Mouse (Mus musculus) CH12.LX (cell line): Measurements from ENCODE around the gene Ptprd. TPM values are rescaled to one million over a fixed set of nuclear protein-coding genes. Genes with fewer than 3 reads are reported as not detected.

Source experiments
- DNase-seq: peaks from one replicate; pipeline ENCODE4 v3.0.0-alpha.2; 2013; ENCODE audit errors: extremely low read depth
- H3K27ac ChIP-seq: 2 replicates; pipeline ENCODE4 v1.5.1; 2012; ENCODE audit warnings: low read depth, mild to moderate bottlenecking, control low read depth, moderate library complexity; ENCODE audit not compliant: insufficient read depth
- H3K27me3 ChIP-seq: replicated peaks from 2 replicates; pipeline ENCODE3; 2012; ENCODE audit warnings: inconsistent platforms
- H3K36me3 ChIP-seq, 2 experiments: replicated peaks in 1 of 2; 2 replicates each; pipeline versions ENCODE3 to v1.6.1; 2012; ENCODE audit warnings: inconsistent platforms in 1 of 2, low read length in 1 of 2, mild to moderate bottlenecking in 1 of 2, mixed read lengths in 1 of 2, moderate library complexity in 1 of 2; ENCODE audit not compliant: control insufficient read depth in 1 of 2, insufficient read depth in 1 of 2
- H3K4me1 ChIP-seq, 2 experiments: 2 replicates each; pipeline ENCODE4 v1.6.1; 2012; ENCODE audit warnings: inconsistent platforms in 1 of 2, moderate library complexity in 1 of 2; ENCODE audit not compliant: insufficient read depth in 2 of 2, control insufficient read depth in 1 of 2
- H3K4me2 ChIP-seq: 2 replicates; pipeline ENCODE4 v1.6.1; 2012; ENCODE audit warnings: low read depth, mild to moderate bottlenecking, control low read depth; ENCODE audit not compliant: poor library complexity, insufficient read depth, severe bottlenecking
- H3K4me3 ChIP-seq, 3 experiments: fragments of 150-350 bp in 1 of 3; sonication (generic) in 1 of 3; replicated peaks in 1 of 3; 2 replicates each; pipeline versions ENCODE3 to v1.5.1; 2011 to 2012; ENCODE audit warnings: low read depth in 2 of 3, low read length in 2 of 3, mild to moderate bottlenecking in 2 of 3, moderate library complexity in 2 of 3, control low read depth in 1 of 3, improper control_type of control experiment in 1 of 3, inconsistent platforms in 1 of 3, mixed read lengths in 1 of 3; ENCODE audit not compliant: poor library complexity in 1 of 3
- H3K79me2 ChIP-seq: replicated peaks from 2 replicates; pipeline ENCODE4 v1.6.1; 2012; ENCODE audit warnings: mild to moderate bottlenecking, moderate library complexity; ENCODE audit not compliant: control insufficient read depth, poor library complexity, insufficient read depth, severe bottlenecking; ENCODE audit errors: extremely low read depth
- H3K9ac ChIP-seq: 2 replicates; pipeline ENCODE4 v1.6.1; 2012; ENCODE audit warnings: low read depth, mild to moderate bottlenecking, control low read depth, moderate library complexity; ENCODE audit not compliant: insufficient read depth
- H3K9me3 ChIP-seq: replicated peaks from 2 replicates; pipeline ENCODE3; 2012; ENCODE audit warnings: low read length, inconsistent platforms, mixed read lengths
- BHLHE40 ChIP-seq: IDR thresholded peaks from 2 replicates; pipeline ENCODE4 v1.6.1; 2011; ENCODE audit warnings: mild to moderate bottlenecking, low read depth, low read length, improper control_type of control experiment
- CHD1 ChIP-seq: IDR thresholded peaks from 2 replicates; pipeline ENCODE4 v1.6.1; 2012; ENCODE audit warnings: low read depth, low read length, improper control_type of control experiment, inconsistent platforms
- CHD2 ChIP-seq: IDR thresholded peaks from 2 replicates; pipeline ENCODE4 v1.6.1; 2011; ENCODE audit warnings: low read length, improper control_type of control experiment
- CTCF ChIP-seq, 2 experiments: IDR thresholded peaks in 1 of 2; conservative IDR thresholded peaks in 1 of 2; 2 replicates each; pipeline ENCODE4 v1.5.1; 2011 to 2012; ENCODE audit warnings: low read depth in 2 of 2, low read length in 2 of 2, improper control_type of control experiment in 1 of 2, inconsistent platforms in 1 of 2, mild to moderate bottlenecking in 1 of 2, moderate library complexity in 1 of 2
- E2F4 ChIP-seq: IDR thresholded peaks from 2 replicates; pipeline ENCODE4 v1.6.1; 2011; ENCODE audit warnings: low read depth, low read length, improper control_type of control experiment; ENCODE audit not compliant: insufficient replicate concordance
- EP300 ChIP-seq: IDR thresholded peaks from 2 replicates; pipeline ENCODE4 v1.6.1; 2011; ENCODE audit warnings: low read length, improper control_type of control experiment
- MAFK ChIP-seq: IDR thresholded peaks from 2 replicates; pipeline ENCODE4 v1.6.1; 2011; ENCODE audit warnings: low read length, improper control_type of control experiment; ENCODE audit not compliant: insufficient replicate concordance
- MAZ ChIP-seq: IDR thresholded peaks from 2 replicates; pipeline ENCODE4 v1.6.1; 2012; ENCODE audit warnings: low read depth, mild to moderate bottlenecking, inconsistent platforms, low read length, improper control_type of control experiment, moderate library complexity
- MEF2A ChIP-seq: IDR thresholded peaks from 2 replicates; pipeline ENCODE4 v1.6.1; 2014; ENCODE audit warnings: low read depth, mild to moderate bottlenecking, inconsistent platforms, low read length, improper control_type of control experiment, borderline replicate concordance
- MYC ChIP-seq: IDR thresholded peaks from 2 replicates; pipeline ENCODE4 v1.6.1; 2011; ENCODE audit warnings: low read depth, mild to moderate bottlenecking, improper control_type of control experiment, low read length
- NELFE ChIP-seq: IDR thresholded peaks from 2 replicates; pipeline ENCODE4 v1.6.1; 2011; ENCODE audit warnings: low read depth, low read length, improper control_type of control experiment
- NRF1 ChIP-seq: IDR thresholded peaks from 2 replicates; pipeline ENCODE4 v1.6.1; 2014; ENCODE audit warnings: low read depth, mild to moderate bottlenecking, inconsistent platforms, low read length, improper control_type of control experiment, moderate library complexity
- POLR2AphosphoS2 ChIP-seq: IDR thresholded peaks from 2 replicates; pipeline ENCODE4 v1.6.1; 2011; ENCODE audit warnings: low read depth, low read length, improper control_type of control experiment
- SIN3A ChIP-seq: IDR thresholded peaks from 2 replicates; pipeline ENCODE4 v1.6.1; 2012; ENCODE audit warnings: low read length, improper control_type of control experiment, inconsistent platforms
- UBTF ChIP-seq: IDR thresholded peaks from 2 replicates; pipeline ENCODE4 v1.6.1; 2012; ENCODE audit warnings: low read depth, mild to moderate bottlenecking, inconsistent platforms, low read length, improper control_type of control experiment, moderate library complexity
- USF1 ChIP-seq: IDR thresholded peaks from 2 replicates; pipeline ENCODE4 v1.6.1; 2014; ENCODE audit warnings: low read depth, mild to moderate bottlenecking, inconsistent platforms, low read length, improper control_type of control experiment
- USF2 ChIP-seq: conservative IDR thresholded peaks from 2 replicates; pipeline ENCODE4 v1.6.1; 2011; ENCODE audit warnings: low read depth, low read length, improper control_type of control experiment
- ZKSCAN1 ChIP-seq: IDR thresholded peaks from 2 replicates; pipeline ENCODE4 v1.6.1; 2012; ENCODE audit warnings: low read depth, inconsistent platforms, low read length, improper control_type of control experiment, borderline replicate concordance
- ZMIZ1 ChIP-seq: IDR thresholded peaks from 2 replicates; pipeline ENCODE4 v1.6.1; 2012; ENCODE audit warnings: low read depth, mild to moderate bottlenecking, inconsistent platforms, low read length, improper control_type of control experiment
- dilution Hi-C: fragments of 300-500 bp; cut with MboI; formaldehyde crosslinking; loops from 2 replicates; pipeline ENCODE4 v1.14.3; 2020; ENCODE audit warnings: low sequenced_read_pairs; ENCODE audit not compliant: extremely low pct_unique_long_range_greater_than_20kb, extremely low pct_ligation_motif_present
- in situ Hi-C: fragments of 300-500 bp; cut with MboI; formaldehyde crosslinking; loops from 3 replicates; pipeline ENCODE4 v1.14.3; 2019; ENCODE audit warnings: low sequenced_read_pairs, low pct_ligation_motif_present, low pct_unique_long_range_greater_than_20kb, mixed read lengths
- polyA plus RNA-seq: library from polyadenylated mRNA; unstranded; fragments of >175 nt; gene quantifications from 2 replicates; pipeline ENCODE4 v1.2.1, GENCODE M21; 2012; ENCODE audit warnings: low read depth; ENCODE audit not compliant: insufficient read length
- total RNA-seq, 2 experiments: library from RNA; depleted of rRNA; stranded (reverse); fragments of 300-350 nt in 1 of 2; fragments of >200 nt in 1 of 2; gene quantifications; 2 replicates each; pipeline ENCODE4 v1.2.3; 2012 to 2014

The Ptprd gene
- total and polyA plus RNA-seq, 3 experiments: not detected

DNA sequence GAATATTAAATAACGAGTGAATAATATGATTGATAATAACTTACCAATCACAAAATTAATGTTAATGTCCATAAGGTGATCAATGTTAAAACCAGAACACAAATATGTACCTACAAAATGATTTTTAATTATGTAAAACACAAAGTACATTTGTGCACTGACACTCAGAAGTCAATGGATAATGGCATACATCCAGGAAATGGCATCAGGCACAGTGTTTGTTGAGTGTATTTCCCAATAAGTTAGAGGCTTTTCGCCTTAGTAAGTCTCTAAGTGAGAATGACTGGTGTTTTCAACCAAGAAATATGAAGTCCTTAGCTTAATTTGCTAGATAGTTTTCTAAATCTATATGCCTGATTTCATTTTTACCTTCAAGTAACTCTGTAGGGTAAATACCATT lies 1843.5 kb downstream of the Ptprd start:
- dilution Hi-C loops: no loop called here
- H3K4me2 ChIP-seq: no peak overlapping the region

DNA sequence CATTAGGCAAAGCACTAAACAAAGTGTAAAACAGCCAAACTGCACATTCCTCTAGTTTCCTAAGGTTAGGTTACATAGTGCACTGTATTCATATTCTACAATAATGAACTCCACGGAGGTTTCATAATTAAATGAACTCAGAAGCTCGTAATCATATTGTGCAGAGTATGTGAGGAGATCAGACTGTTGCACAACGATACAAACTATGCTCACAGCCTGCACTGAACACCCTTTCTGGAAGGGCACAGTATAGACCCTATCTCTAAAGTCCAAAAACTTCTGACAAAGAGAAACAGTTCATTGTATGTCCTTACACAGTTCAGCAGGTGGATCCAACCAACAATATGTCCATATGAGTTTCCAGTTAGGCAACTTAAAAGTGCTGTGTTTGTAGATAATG lies 1844.5 kb downstream of the Ptprd start:
- H3K9ac ChIP-seq: no peak overlapping the region
- no peaks in the 10 kb centered on the region for H3K4me1 ChIP-seq
- no peaks in the 10 kb centered on the region for H3K27me3 ChIP-seq
- no peaks in the 10 kb centered on the region for H3K36me3 ChIP-seq
- dilution Hi-C loops (no loop called here), in situ Hi-C loops (no loop called here)
- H3K27ac ChIP-seq: no peak overlapping the region
- H3K9me3 ChIP-seq: peaks cover 39% of the 10 kb centered on the region
- no peak overlapping the region for H3K4me2 ChIP-seq
- TF ChIP-seq CTCF (conservative IDR thresholded peaks at IDR 0.05 in 1 of 2, IDR thresholded peaks at IDR 0.05 in 1 of 2; ENCODE audit: low read depth in 2 of 2, low read length in 2 of 2) (no peak), USF2 (no peak), CHD2 (no peak), POLR2AphosphoS2 (no peak), MAZ (no peak), BHLHE40 (no peak), ZKSCAN1 (no peak), SIN3A (no peak), NELFE (no peak), MYC (no peak), MEF2A (no peak), UBTF (no peak), ZMIZ1 (no peak), NRF1 (no peak), E2F4 (no peak)
- TF ChIP-seq, all 38 proteins: peak for 0
- Histone ChIP-seq H3K4me3 (no peak overlapping the region), H3K79me2 (no peaks in the 10 kb centered on the region)
- DNase-seq: no peak

More for the DNA sequence above, 1843.5 kb downstream of the Ptprd start:
- no peaks in the 10 kb centered on the region for H3K36me3 ChIP-seq
- H3K27ac ChIP-seq: no peak overlapping the region
- TF ChIP-seq ZKSCAN1 (no peak), NRF1 (no peak), MAFK (no peak), USF1 (no peak), EP300 (no peak), CHD1 (no peak), MYC (no peak), POLR2AphosphoS2 (no peak), MEF2A (no peak)
- H3K9me3 ChIP-seq: peaks cover 45% of the 10 kb centered on the region
- H3K27me3 ChIP-seq: no peaks in the 10 kb centered on the region
- no peak overlapping the region for H3K4me3 ChIP-seq
- H3K9ac ChIP-seq: no peak overlapping the region
- H3K79me2 ChIP-seq: no peaks in the 10 kb centered on the region
- H3K4me1 ChIP-seq: no peaks in the 10 kb centered on the region
- DNase-seq: no peak
- in situ Hi-C loops: no loop called here
